Mouse (Mus musculus): ENCODE data around the gene Cox20.

- no peak for TF ChIP-seq POLR2A (IDR thresholded peaks at IDR 0.05; ENCODE audit: borderline replicate concordance, low read depth, low read length)
- no peak for TF ChIP-seq CTCF (IDR thresholded peaks at IDR 0.05; ENCODE audit: low read depth, low read length)
Measured at GRCm38 (mm10) chr1:178270635-178271034, 48.3 kb upstream of the Cox20 start.
